Mouse (Mus musculus) gastrocnemius, postnatal 14 days (tissue): ENCODE measurements around the gene Lcat. TPM values are rescaled to one million over a fixed set of nuclear protein-coding genes. Genes with fewer than 3 reads are reported as not detected.
A peak's percentile ranks its signal among the peaks of the same experiment; 100 is the strongest.

ENCODE experiments used
- DNase-seq: peaks from one replicate; pipeline ENCODE4 v3.0.0; 2021; ENCODE audit warnings: mixed read lengths
- intact Hi-C: fragments of 180-260 bp; cut with DNase I; formaldehyde crosslinking; loops from one replicate; pipeline ENCODE4 v1.15.1; 2025; ENCODE audit warnings: low total_unique reads
- total RNA-seq, 2 experiments: library from RNA; stranded (reverse); gene quantifications; 2 replicates each; pipeline ENCODE4 v1.2.3; 2021

Gene Lcat
- total RNA-seq, 2 experiments from 2014 or later: 0.21 to 0.29 TPM

DNA sequence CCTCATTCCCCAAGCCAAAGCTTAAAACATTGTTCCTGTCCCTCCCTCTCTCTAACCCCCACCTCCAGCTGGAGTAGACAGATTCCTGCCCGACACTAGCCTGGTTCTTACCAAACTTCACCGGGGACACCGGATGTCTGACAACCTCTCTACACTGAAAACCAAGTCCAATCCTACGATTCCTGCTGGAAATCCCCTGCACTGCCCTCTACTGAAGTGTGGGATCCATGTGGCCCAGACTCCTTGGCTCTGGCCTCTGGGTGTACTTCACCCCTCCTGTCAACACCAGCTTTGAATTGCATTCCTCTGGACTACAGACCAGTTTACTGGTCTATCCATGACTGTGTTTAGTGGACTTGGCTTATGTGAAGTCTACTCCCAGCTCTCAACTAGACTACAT is 13.4 kb upstream of the Lcat start:
- DNase-seq: no peak
- intact Hi-C loops: no loop called here

DNA sequence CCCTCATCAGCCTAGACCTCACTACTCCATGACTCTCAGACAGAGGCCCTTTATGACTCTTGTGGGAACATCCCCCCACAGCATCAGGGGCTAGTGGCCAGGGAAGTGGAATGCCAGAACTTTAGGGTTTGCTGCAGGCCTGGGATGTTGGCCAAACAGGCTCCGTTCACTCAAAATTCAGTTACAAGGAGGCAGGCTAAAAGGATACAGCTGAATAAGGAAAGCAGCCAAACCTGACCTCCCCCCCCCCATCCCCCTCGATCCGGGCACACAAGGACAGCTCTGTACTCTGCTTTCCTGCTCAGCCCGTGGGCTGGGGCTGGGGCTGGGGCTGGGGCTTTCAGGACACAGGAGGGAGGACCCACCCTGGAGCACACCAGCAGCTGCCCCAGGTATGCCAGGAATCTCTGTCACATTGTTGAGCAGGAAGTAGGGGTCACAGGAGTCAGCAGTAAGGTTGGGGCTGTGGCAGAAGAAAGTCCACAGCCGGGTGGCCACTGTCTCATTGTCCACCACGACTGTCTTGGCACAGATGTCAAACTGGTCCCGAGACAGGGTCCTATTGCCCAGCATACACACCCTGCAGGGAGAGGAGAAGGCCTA is 8.0 kb upstream of the Lcat start:
- intact Hi-C loops: no loop called here
- peak; percentile 71 for DNase-seq

DNA sequence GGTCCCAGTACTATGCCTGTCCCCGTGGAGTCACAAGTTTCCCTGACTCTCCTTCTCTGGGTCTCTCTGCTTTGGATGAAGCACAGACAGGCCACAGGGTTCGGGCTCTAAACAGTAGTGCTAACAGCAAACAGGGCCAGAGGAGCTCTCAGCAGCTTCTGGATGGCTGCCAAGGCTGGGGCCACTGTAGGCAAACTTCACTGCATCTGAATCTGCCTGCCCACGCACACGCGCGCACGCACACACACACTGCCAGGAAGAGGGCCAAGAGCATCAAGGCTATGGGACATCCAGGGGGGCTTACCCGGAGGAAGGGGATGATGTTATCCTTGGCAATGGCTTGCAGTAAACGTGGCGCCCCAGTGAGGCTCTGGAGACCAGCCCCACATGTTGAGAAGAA is 6.2 kb upstream of the Lcat start:
- intact Hi-C loops: no loop called here
- DNase-seq: peak; percentile 54

DNA sequence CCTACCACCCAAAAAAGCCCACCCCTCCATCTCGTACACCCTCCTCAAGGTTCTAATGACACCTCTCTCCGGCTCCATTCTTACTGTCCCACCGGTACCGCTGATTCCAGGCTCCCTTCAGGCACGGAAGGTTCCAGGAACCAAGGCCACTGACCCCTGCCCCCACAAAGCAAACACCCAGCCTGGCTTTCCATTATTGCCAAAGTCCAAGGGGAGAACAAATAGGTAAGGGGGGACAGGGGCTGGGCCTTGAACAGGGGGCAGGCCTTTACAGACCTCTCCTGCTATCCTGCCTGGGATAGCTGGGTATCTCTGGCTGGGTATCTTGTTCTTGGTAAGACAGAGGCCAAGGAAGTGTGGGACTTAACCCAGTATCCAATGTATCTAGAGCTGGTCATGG is 640 bp downstream of the Lcat start:
- intact Hi-C loops: no loop called here
- DNase-seq: no peak

DNA sequence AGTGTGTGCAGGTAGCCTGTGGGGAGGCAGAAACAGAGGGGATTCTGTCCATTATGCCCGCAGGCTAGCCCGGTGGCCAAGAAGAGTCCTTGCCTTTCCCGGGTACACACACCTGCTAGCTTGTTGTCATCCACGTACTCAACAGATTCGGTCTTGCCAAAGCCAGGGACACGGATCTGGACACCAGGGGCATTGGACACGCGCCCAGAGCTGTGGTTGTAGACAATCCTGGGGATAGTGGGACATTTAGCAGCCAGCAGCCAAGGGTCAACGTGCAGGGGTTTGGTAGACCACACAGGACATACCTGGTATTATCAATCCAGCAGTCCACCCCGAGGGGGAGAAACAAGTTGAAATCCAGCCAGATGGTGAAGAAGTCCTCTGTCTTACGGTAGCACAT is 1.2 kb downstream of the Lcat start:
- intact Hi-C loops: no loop called here

DNA sequence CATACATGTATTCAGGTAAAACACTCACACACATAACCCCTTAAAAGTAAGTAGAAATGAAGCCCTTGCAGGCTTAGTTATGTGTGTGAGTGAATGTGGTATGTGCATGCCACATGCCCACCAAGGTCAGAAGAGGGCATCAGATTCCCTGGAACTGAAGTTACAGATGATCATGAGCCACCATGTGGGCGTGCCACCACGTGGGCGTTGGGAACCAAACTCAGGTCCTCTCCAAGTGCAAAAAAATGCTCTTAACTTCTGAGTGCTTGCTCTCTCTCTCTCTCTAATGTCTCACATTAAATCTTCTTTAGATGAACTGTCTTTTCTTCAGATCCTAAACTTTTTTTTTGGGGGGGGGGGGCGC is 4.9 kb downstream of the Lcat start, which contains the start of gene Psmb10:
Gene Psmb10 (minus strand): TSS at position 139 of the 364 bp plus-strand sequence.
- no peak for DNase-seq
- intact Hi-C loops: no loop called here

More for the DNA sequence above, 1.2 kb downstream of the Lcat start:
- DNase-seq: no peak

DNA sequence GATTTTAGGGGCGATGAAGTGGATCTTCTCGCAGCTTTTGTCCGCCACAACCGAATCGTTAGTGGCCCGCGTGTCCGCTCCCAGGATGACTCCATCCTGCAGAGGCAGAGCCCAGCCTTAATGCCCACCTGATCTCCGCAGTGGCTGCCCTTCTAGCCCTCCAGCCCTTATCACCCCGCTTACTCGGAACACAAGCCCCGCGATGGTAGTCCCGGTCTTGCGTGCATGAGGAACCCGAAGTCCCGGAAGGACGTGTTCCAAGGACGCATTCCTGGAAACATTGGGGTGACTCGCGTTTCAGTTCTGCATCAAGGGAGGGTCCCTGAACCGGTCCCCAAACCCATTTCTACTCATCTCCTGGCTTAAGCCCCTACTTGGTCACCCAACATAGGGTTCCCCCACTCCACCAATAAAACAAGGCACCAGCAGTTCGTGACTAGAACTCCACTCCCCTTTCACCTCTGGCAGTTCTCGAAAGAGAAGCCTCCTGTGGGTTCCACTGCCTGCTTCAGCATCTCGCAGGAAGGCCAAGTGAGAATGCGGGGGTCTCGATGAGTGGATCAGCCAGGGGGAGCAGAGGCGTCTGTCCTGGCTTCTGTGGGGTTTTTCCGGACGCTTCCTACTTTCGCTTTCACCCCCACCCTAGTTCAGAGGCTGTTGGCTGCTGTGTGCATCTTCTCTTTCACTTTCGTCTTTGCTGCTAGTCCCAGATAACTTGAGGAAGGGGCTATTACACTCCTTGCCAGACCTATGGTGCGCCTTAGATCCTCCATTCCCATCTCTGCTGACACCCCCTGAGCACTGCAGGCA is 5.5 kb downstream of the Lcat start:
- DNase-seq: no peak
- intact Hi-C loops: no loop called here

DNA sequence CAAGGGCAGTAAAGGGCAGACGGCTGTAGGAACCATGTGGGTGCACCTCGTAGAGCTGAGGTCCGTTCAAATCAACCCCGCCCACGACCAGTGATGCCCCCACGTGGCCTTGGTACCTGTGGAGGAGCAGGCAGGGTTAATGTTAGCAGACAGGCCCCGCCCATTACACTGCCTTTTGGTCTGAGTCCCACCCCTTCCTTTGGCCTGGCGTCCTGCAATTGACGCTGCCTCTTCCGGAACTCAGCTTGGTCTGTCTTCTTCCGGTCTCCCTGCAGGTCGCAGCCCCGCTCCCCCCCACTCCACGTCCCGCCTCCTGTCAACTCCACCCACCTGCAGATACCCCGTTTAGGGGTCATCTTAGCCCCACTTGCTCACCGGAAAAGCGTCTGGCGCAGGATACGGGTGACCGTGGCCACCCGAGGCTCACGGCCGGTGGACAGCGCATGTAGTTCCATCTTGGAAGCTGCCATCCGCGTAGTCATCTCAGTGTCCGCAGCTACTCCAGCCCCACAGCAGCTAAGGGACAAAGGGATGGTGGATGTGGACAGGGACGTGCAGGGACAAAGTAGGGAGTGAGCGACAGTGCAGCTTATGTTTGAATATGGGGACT is 6.2 kb downstream of the Lcat start:
- intact Hi-C loops: no loop called here
- DNase-seq: peak; percentile 89

DNA sequence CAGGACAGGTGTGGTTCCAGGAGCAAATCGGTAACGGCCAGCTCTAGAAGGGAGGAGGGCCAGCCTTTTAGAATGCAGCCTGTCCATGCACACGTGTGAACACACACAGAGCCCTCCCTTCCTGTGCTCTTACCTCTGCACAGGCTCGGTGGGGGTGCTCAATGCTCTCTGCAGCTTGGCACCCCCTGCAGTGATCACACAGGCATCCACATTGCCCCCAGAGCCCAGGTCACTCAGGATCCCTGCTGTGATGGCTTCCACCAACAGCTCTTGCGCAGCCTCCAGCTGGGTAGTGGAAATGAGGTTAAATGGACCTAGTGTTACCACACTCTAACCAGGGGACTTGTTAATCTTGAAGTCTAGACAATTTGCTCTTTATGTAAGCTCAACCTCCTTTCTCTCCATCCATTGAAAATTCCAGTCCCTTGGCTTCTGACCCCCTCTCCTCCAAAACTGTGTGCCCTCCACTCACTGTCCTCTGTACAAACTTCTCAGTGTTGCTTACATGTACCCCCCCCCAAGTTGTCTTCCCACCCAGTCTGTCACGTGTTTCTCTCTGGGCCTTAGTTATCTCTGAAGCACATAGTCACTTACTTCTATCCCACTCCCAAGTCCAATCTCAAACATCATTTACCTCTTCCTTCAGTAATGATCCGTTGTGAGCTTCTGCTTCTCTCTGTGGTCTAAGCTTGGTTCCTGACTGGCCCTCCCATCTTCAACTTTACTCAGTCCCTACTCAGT is 7.1 kb downstream of the Lcat start:
- intact Hi-C loops: no loop called here
- DNase-seq: no peak

DNA sequence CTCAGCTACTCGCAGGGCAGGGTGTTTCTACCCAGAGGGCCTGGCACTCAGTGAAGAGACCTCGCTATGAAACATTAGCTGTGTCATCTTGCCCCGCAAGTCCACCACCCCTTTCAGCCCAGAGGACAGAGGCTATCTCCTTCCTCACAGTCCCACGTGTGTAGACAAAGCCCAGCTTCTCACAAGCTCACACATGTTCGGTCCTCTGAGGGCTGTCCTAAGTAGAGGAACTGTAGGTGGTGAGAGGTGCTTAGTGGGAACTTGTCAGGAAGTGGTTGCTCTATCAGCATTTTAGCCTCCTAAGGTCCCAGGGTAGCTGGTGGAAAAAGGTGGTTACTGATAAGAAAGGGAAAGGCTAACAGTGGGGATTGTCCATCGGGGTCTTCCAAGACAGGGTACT is 8.1 kb downstream of the Lcat start:
- intact Hi-C loops: no loop called here
- DNase-seq: no peak

DNA sequence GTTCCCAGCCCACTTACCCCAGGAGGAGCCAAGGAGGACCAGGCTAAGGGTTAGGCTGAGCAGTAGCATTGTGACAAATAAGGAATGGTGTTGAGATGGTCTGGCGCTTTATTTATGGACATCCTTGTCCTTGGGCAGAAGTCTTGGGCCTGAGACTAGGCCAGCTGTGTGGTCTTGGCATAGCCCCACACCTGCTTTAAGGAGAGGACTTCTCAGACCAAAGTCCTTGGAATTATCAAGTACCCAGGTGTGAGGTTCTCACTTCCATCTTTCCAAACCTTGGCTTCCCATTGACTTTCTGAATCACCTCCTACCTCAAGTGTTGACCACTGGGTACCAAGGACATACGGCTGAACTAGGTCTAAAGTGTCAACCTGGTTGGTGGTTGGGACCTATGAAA is 9.4 kb downstream of the Lcat start, which contains the start of gene Ctrl:
Gene Ctrl (minus strand): TSS at position 101 of the 400 bp plus-strand sequence.
- DNase-seq: no peak
- intact Hi-C loops: loop anchor here (5.0 kb wide), 1 partner anchor 96 kb away; no protein-coding TSS in a partner anchor

DNA sequence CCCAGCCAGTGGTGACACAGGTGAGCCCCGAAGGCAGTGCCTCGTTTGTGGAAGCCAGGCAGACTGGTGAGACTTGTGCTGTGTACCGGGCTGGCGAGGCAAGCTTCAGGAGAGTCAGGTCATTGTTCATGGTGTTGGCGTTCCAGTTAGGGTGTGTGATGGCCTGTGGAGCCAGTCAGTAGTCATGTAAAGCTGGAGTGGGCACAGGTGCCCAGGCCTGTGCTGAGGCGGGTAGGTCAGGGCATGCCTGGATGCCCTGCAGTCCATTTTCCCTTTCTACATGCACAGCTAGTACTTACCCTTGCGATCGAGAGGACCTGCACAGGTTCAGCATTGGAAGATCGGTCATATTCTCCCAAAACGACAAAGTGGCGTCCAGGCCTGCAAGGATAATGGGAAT is 10.7 kb downstream of the Lcat start:
- intact Hi-C loops: loop anchor here (5.0 kb wide), 1 partner anchor 95 kb away; no protein-coding TSS in a partner anchor
- DNase-seq: no peak

DNA sequence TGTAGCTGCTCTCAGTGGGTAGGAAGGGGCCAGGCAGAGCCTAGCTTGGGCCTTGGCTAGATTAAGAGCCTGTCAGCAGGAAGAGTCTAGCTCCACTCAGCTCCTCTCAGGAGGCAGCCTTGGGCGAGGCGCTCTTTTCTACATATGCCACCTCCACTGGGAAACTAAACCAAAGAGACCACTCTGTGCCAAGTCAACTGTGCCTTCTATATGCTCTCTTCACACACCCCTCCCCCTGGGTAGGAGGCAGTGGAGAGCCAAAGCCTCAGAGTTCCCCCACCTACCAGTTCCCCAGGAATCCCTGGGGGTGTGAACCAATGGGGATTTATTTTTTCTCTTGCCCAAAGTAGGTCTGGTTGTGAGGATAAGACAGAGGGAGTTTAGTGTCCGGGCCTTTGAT is 11.9 kb downstream of the Lcat start:
- no peak for DNase-seq
- intact Hi-C loops: loop anchor here (5.0 kb wide), 1 partner anchor 94 kb away; no protein-coding TSS in a partner anchor

DNA sequence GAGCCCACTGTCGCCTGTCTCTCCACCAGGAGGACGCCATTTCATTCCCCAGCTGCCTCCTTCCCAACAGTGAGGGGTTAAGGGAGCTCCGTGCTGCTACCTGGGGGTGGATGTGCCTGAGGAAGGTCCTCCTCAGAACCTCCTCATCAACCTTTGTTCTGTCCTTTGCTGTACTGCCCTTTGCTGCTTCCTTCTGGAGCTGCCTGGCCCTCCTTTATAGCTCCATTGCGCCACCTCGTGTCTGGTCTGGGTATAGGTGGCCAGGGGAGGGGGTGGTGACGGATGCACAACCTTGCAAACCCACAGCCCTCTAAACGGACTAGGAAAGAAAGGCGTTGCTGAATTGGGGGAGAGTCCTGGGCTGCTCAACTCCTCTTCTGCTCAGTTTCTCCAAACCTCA is 12.6 kb downstream of the Lcat start:
- peak; percentile 84 for DNase-seq
- intact Hi-C loops: loop anchor here (5.0 kb wide), 1 partner anchor 93 kb away; no protein-coding TSS in a partner anchor

DNA sequence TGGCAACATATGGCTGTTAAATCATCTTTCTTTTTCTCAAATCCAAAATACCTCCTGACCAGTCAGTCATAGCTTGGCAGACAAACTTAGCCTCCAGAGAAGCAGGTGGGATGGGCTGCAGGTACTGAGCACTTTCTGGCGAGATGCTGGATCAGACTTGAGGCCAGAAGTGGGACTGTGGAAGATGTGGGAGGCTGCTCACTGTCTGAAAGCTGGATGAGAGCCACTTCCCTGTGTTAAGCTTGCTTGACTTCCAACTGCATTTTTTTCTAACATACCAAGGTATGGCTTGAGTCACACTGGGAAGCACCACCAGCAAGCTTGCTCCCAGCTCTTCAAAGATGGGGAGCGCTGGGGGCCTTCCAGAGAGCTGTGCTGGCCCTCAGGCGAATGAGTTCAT is 18.1 kb downstream of the Lcat start:
- DNase-seq: no peak
- intact Hi-C loops: loop anchor here (5.0 kb wide), 1 partner anchor 213 kb away; no protein-coding TSS in a partner anchor

DNA sequence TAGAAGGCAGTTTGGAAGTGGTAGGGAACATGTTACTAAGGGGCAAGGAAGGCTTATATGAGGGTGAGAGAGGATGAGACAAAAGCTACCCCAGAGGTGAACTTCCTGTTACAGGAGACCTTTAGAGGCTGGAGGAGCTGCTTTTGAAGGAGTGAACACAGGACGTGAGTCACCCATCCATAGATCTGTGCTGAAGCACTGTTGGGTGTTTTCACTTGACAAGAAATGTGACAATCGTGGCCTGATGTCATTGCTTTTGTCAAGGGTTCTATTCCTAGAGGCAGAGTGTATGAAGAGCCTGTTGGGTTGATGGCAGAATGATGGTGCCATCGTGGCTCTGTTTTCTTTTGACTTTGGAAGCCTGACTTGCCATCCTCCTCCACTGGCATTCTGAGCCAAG is 23.8 kb downstream of the Lcat start:
- intact Hi-C loops: no loop called here
- DNase-seq: no peak

DNA sequence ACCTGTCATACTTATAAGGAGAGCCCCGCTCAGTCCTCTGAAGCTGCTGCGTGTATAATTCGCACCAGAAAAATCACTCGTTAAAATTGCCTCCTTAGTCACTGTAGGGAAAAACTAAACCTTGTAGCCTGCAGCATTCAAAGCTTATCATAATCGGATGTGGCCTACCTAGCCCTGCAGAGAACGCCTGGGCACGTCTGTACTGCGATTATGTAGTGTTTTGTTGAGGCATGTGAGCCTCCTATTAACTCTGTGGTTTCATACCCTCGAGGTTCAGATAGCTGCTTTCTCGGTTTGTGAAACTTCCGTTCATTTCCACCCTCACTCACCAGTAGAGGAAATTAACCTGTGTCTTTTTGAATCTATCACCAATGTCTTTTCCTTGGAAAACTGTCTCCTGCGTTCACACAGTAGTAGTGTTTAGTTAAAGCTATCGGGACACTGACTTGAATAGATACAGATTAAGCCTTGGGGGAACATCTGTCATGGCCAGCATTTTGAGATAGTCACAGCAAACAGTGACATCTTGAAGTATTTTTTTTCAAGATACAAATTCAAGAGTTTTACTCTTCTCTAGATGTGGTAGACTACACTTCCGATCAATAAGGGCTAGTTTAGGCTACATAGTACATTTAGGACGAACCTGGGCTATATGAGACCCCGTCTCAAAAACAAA is 42.1 kb downstream of the Lcat start:
- intact Hi-C loops: no loop called here
- DNase-seq: no peak

DNA sequence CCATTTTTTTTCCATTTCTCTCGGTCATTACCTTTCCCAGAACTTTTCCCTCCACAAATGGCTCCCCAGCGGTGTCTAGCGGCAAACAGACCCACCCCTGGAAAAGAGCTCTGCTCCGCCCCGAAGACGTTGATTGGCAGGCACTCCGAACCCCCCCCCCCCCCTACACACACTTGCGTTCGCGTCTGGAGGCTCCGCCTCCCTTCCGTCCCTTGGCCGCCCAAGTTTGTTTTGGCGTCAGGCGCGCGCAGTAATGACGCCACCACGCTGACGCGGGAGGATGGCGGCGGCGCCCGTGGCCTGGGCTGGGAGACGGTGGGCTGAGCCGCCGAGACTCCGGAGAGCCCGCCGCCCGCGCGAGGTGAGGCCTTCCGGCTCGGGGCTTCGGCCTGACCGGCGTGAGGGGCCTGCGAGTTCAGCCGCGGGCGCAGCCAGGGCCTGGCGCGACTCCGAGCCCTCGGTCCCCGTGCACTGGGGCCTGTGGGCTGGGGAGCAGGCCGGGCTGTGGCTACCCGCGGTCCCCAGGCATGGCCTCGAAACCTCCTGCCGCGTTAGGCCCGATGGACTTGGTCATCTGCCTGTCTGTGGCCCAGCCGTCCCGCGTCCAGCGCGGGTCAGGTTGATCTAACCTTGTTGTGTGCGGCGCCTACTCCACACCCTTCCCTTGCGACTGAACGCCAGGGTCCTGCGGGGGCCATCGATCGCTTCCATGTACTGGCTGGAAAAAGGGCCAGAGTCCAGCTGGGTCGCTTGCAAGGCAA is 42.8 kb downstream of the Lcat start, which contains the start of gene Pskh1:
Gene Pskh1 (plus strand): TSS at position 262 of the 761 bp plus-strand sequence.
- intact Hi-C loops: no loop called here

More for the DNA sequence above, 42.8 kb downstream of the Lcat start, which contains the start of gene Pskh1:
- peak; percentile 91 for DNase-seq
